ENCODE assay signal across 11 mouse cellular contexts in genomic region chr11:98383261-98384030, GRCm38 (mm10). TPM values are rescaled to one million over a fixed set of nuclear protein-coding genes. Genes with fewer than 3 reads are reported as not detected.
DNase-seq lines count a peak whose midpoint lies in the region; ATAC-seq and TF ChIP-seq lines count a peak whose summit lies in the region.
"Had no signal": no experiment of that assay in that cellular context is flagged by ENCODE, and none has a peak within 500 bp of the region (broad histone marks: within the 10 kb centered on the region; RNA-seq: fewer than 3 reads in every experiment).

TSS of gene Tcap (plus strand) at chr11:98383811.

- H3K4me2 ChIP-seq in forebrain, embryonic 12.5 days: no peak within 1 kb of the TSS
- no peak within 1 kb of the TSS for H3K4me2 ChIP-seq in lung, embryonic 16.5 days (ENCODE audit: low read depth, low read length)
- H3K4me2 ChIP-seq in myocyte (ENCODE audit: low read depth): peak within 1 kb of the TSS; percentile 56

- no peak within 1 kb of the TSS for H3ac ChIP-seq in myocyte (ENCODE audit: control insufficient read depth, insufficient read length)

- TF ChIP-seq EP300 in heart, adult 2 months (IDR thresholded peaks at IDR 0.05; ENCODE audit: insufficient read depth, low read depth, low read length): peak; percentile 95

- no peak for TF ChIP-seq CTCF in heart, adult 2 months (IDR thresholded peaks at IDR 0.05)

- peak; percentile 99 for TF ChIP-seq POLR2A in heart, adult 2 months (IDR thresholded peaks at IDR 0.05; ENCODE audit: insufficient read depth, low read depth, low read length)
- peak; percentile 55 for TF ChIP-seq POLR2A in myocyte (IDR thresholded peaks at IDR 0.05; ENCODE audit: insufficient read length, low read depth)

- intact Hi-C loops in heart, adult 2 months (cut with DNase I): no loop called here

- peaks cover 32% of the 10 kb centered on the region for H3K36me3 ChIP-seq in forebrain, embryonic 10.5 days (replicated peaks)
- peaks cover 27% of the 10 kb centered on the region for H3K36me3 ChIP-seq in forebrain, embryonic 12.5 days (replicated peaks)
- H3K36me3 ChIP-seq in lung, embryonic 16.5 days (ENCODE audit: control insufficient read depth, insufficient read depth, low read length): peaks cover 15% of the 10 kb centered on the region
- no peaks in the 10 kb centered on the region for H3K36me3 ChIP-seq in heart, adult 2 months (ENCODE audit: control insufficient read depth, insufficient read depth, low read length)
- H3K36me3 ChIP-seq in myocyte (ENCODE audit: control insufficient read depth, insufficient read depth): peaks cover 3% of the 10 kb centered on the region

- 64% methylated on average over 14 of the region's 14 CpGs for WGBS in forebrain, embryonic 10.5 days
- WGBS in forebrain, embryonic 12.5 days: 66% methylated on average over 14 of the region's 14 CpGs
- 51% methylated on average over 14 of the region's 14 CpGs for WGBS in lung, embryonic 16.5 days
- WGBS in heart, adult 2 months: 48% methylated on average over 14 of the region's 14 CpGs

- 0 out of 2 replicates have a peak within 1 kb of the TSS, but pooled peaks have one; percentile 35 for H3K27ac ChIP-seq in forebrain, embryonic 10.5 days
- no peak within 1 kb of the TSS for H3K27ac ChIP-seq in forebrain, embryonic 12.5 days
- H3K27ac ChIP-seq in lung, embryonic 16.5 days (ENCODE audit: low read length): no peak within 1 kb of the TSS
- peak within 1 kb of the TSS; percentile 95 for H3K27ac ChIP-seq in heart, adult 2 months

- H3K9ac ChIP-seq in forebrain, embryonic 12.5 days: no peak within 1 kb of the TSS
- 0 out of 2 replicates have a peak within 1 kb of the TSS, but pooled peaks have one; percentile 15 for H3K9ac ChIP-seq in lung, embryonic 16.5 days (ENCODE audit: low read length)
- peak within 1 kb of the TSS; percentile 93 for H3K9ac ChIP-seq in heart, adult 2 months (ENCODE audit: low read depth, low read length)

- H3K4me1 ChIP-seq in forebrain, embryonic 10.5 days: peaks cover 33% of the 10 kb centered on the region
- no peaks in the 10 kb centered on the region; the same call in 1 of the 2 replicates for H3K4me1 ChIP-seq in forebrain, embryonic 12.5 days
- peaks cover 9% of the 10 kb centered on the region for H3K4me1 ChIP-seq in lung, embryonic 16.5 days (replicated peaks; ENCODE audit: control insufficient read depth, insufficient read depth, low read length)
- H3K4me1 ChIP-seq in heart, adult 2 months (ENCODE audit: control insufficient read depth, insufficient read depth, low read length): peaks cover 1% of the 10 kb centered on the region; the same call in 1 of the 2 replicates

- no peaks in the 10 kb centered on the region for H3K9me3 ChIP-seq in forebrain, embryonic 10.5 days
- no peaks in the 10 kb centered on the region for H3K9me3 ChIP-seq in forebrain, embryonic 12.5 days
- H3K9me3 ChIP-seq in lung, embryonic 16.5 days (ENCODE audit: control insufficient read depth, low read length): no peaks in the 10 kb centered on the region

- H3K79me2 ChIP-seq in heart, adult 2 months (replicated peaks; ENCODE audit: control insufficient read depth, insufficient read depth, low read length): no peaks in the 10 kb centered on the region
- no peaks in the 10 kb centered on the region for H3K79me2 ChIP-seq in myocyte (ENCODE audit: control insufficient read depth, insufficient read depth)

- no peak for DNase-seq in forebrain, embryonic 10.5 days (ENCODE audit: extremely low spot score, low spot score)
- DNase-seq in lung, postnatal 10 days: no peak
- DNase-seq in heart, adult 2 months: peak; percentile 70 to 80
- no peak for DNase-seq in thymus, postnatal 36 days
- DNase-seq in embryo, embryonic 10.5 days (ENCODE audit: low spot score): no peak

- peaks cover 55% of the 10 kb centered on the region for H3K27me3 ChIP-seq in forebrain, embryonic 10.5 days (ENCODE audit: poor library complexity, severe bottlenecking)
- peaks cover 56% of the 10 kb centered on the region for H3K27me3 ChIP-seq in forebrain, embryonic 12.5 days
- peaks cover 31% of the 10 kb centered on the region for H3K27me3 ChIP-seq in lung, embryonic 16.5 days (ENCODE audit: control insufficient read depth, insufficient read depth, low read depth, low read length)
- no peaks in the 10 kb centered on the region; the same call in 1 of the 2 replicates for H3K27me3 ChIP-seq in heart, adult 2 months (ENCODE audit: control insufficient read depth, insufficient read depth, low read length)
- H3K27me3 ChIP-seq in myocyte (ENCODE audit: control insufficient read depth, insufficient read depth, insufficient read length): peaks cover 19% of the 10 kb centered on the region

- no peak within 1 kb of the TSS for H3K4me3 ChIP-seq in forebrain, embryonic 10.5 days
- H3K4me3 ChIP-seq in forebrain, embryonic 12.5 days (replicated peaks): no peak within 1 kb of the TSS
- no peak within 1 kb of the TSS for H3K4me3 ChIP-seq in lung, embryonic 16.5 days (ENCODE audit: low read length)
- peak within 1 kb of the TSS; percentile 55 for H3K4me3 ChIP-seq in heart, adult 2 months
- H3K4me3 ChIP-seq in myocyte: peak within 1 kb of the TSS; percentile 20

- ATAC-seq in forebrain, embryonic 12.5 days (ENCODE audit: low FRiP score): no peak
- no peak for ATAC-seq in lung, embryonic 16.5 days (ENCODE audit: low read depth)

TF ChIP-seq in myocyte, 11 proteins besides CTCF, POLR2A, EP300 and RAD21:
- TF ChIP-seq POLR2AphosphoS2 (IDR thresholded peaks at IDR 0.05; ENCODE audit: insufficient read length, low read depth): peak; percentile 79
- no peak for TF ChIP-seq CEBPB (IDR thresholded peaks at IDR 0.05; ENCODE audit: insufficient read depth, poor library complexity, severe bottlenecking)
- no peak for TF ChIP-seq REST (IDR thresholded peaks at IDR 0.05; ENCODE audit: insufficient read depth, insufficient read length)

RNA-seq across cellular contexts. Expression of gene Tcap, which starts in this region (rescaled TPM):
- 0.15 TPM in 1 of 2 replicates, not detected in the other for polyA plus RNA-seq in forebrain, embryonic 10.5 days (2016; fragmentation: Nextera tagmentation; extraction: Ambion mirVana)
- polyA plus RNA-seq in forebrain, embryonic 12.5 days (2016; fragmentation: Nextera tagmentation; extraction: Ambion mirVana): 0.20 and 0.36 TPM in 2 replicates
- 6.7 and 8.0 TPM in 2 replicates for polyA plus RNA-seq in lung, embryonic 16.5 days (2015; fragmentation: Nextera tagmentation; extraction: Ambion mirVana)
- 1,000 to 10,000 TPM; 1,095 to 3,136 TPM for total RNA-seq in heart, adult 2 months (2021)
- polyA plus RNA-seq in heart, adult 2 months (2012; rRNA removed): 1,250 and 1,827 TPM in 2 replicates
- polyA plus RNA-seq in myocyte (2012; fragmentation: generic; extraction: Trizol): 131 TPM
- total RNA-seq: hematopoietic stem cell, adult 5-6 weeks; megakaryocyte progenitor cell, adult 5-6 weeks; neutrophil, adult 5-6 weeks had no signal

Comparison
In these comparisons a context has a peak if more than half of its experiments do, and no peak if none do; other contexts are left out.
1. RNA of gene Tcap (polyA plus RNA-seq): 1,250 to 1,827 TPM in heart, adult 2 months and 131 TPM in myocyte (single experiment); 6.7 to 8.0 TPM in lung, embryonic 16.5 days, 0.20 to 0.36 TPM in forebrain, embryonic 12.5 days and 0.15 TPM in forebrain, embryonic 10.5 days; every median in the first group is over 10 times any median in the second.
2. H3K27ac ChIP-seq: peak in forebrain, embryonic 10.5 days (single experiment) and heart, adult 2 months (single experiment); none in forebrain, embryonic 12.5 days (single experiment) and lung, embryonic 16.5 days (single experiment).
3. DNase-seq: peak in heart, adult 2 months (2 of 2); none in forebrain, embryonic 10.5 days (single experiment), lung, postnatal 10 days (single experiment), thymus, postnatal 36 days (0 of 2) and embryo, embryonic 10.5 days (single experiment).
4. H3K4me3 ChIP-seq: peak in heart, adult 2 months (single experiment) and myocyte (single experiment); none in forebrain, embryonic 10.5 days (single experiment), forebrain, embryonic 12.5 days (single experiment) and lung, embryonic 16.5 days (single experiment).